Mouse (Mus musculus): ENCODE data around the gene 1700001L19Rik.

The 1700001L19Rik gene

GRCm38 (mm10) chr13:68607652-68608405 lies 10.6 kb downstream of the 1700001L19Rik start:
- DNase-seq (ENCODE audit: low read depth, low spot score): no peak

- no peak for DNase-seq (ENCODE audit: low read depth, low spot score)
These were observed 25.6 kb downstream of the 1700001L19Rik start for GRCm38 (mm10) chr13:68622792-68623191.

GRCm38 (mm10) chr13:68627041-68627440 lies 29.8 kb downstream of the 1700001L19Rik start:
- DNase-seq (ENCODE audit: low read depth, low spot score): no peak

- no peak for DNase-seq (ENCODE audit: low read depth, low spot score)
These were observed 45.6 kb downstream of the 1700001L19Rik start for GRCm38 (mm10) chr13:68642786-68643185.
